Mouse (Mus musculus) megakaryocyte, embryonic 14.5 days (primary cell): ENCODE measurements at regions not wholly inside any gene's neighbourhood (a gene's known extent, or its start where the extent isn't known, plus 50 kb on each side); places are given as distances from the start of the nearest gene placed in this dataset.

Source experiments
- FLI1 ChIP-seq: IDR thresholded peaks from 2 replicates; pipeline ENCODE4 v1.6.1; 2012; ENCODE audit warnings: low read length, inconsistent platforms, mixed read lengths
- GATA1 ChIP-seq: IDR thresholded peaks from 3 replicates; pipeline ENCODE4 v1.6.1; 2012; ENCODE audit warnings: mixed read lengths, low read length, inconsistent platforms, borderline replicate concordance

GRCm38 (mm10) chr12:16391163-16391562 is 219.6 kb downstream of the Lpin1 start:
- TF ChIP-seq FLI1 (no peak), GATA1 (no peak)
